Mouse (Mus musculus): ENCODE measurements around the gene Mark2.

DNA sequence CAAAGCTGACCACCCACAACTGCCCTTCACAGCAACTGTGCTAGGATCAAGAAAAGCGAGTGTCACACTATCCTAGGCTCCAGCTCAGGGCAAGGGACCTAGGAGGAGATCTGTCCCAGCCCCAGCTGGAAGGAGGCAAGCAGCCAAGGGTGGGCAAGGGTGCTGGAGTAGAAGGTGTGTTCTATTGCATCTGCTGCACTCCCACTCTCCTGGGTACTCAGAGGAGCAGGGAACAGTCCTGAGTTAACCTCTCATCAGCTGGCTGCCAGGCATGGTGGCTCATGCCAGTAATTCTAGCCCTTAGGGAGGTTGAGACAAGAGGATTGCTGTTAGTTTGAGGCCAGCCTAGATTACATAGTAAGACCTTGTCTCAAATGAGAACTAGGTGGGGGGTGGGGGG, 8.3 kb upstream of the Mark2 start:
- no peak for TF ChIP-seq CTCF (IDR thresholded peaks at IDR 0.05; ENCODE audit: extremely low read depth, insufficient read depth, low read length)
- TF ChIP-seq POLR2A (IDR thresholded peaks at IDR 0.05; ENCODE audit: extremely low read depth, insufficient read depth, low read length), result no peak

All from cortical plate, adult 2 months (tissue).